Mouse (Mus musculus) heart, postnatal 4 days (tissue): ENCODE measurements around the gene Parpbp. TPM values are rescaled to one million over a fixed set of nuclear protein-coding genes. Genes with fewer than 3 reads are reported as not detected.

Experiments used
- DNase-seq: peaks from one replicate; pipeline ENCODE4 v3.0.0; 2021
- total RNA-seq, 2 experiments: library from RNA; stranded (reverse); gene quantifications; 2 replicates each; pipeline ENCODE4 v1.2.3; 2021

Gene Parpbp
- 10 to 100 TPM; 10.6 to 12.6 TPM for total RNA-seq

- DNase-seq: peak; percentile 93
Measured at GRCm38 (mm10) chr10:88146707-88147477, at the start of gene Parpbp, which contains the start of gene Nup37. Gene Parpbp (minus strand): TSS chr10:88146941. Gene Nup37 (plus strand): TSS chr10:88146992.

- DNase-seq: no peak
Measured at GRCm38 (mm10) chr10:88167438-88168077, 20.8 kb upstream of the Parpbp start.

- DNase-seq: no peak
Measured at GRCm38 (mm10) chr10:88166158-88166557, 19.4 kb upstream of the Parpbp start.

GRCm38 (mm10) chr10:88162676-88163075 is 15.9 kb upstream of the Parpbp start:
- no peak for DNase-seq

- DNase-seq: no peak
Measured at GRCm38 (mm10) chr10:88162096-88162495, 15.4 kb upstream of the Parpbp start.

GRCm38 (mm10) chr10:88151658-88152057 is 4.9 kb upstream of the Parpbp start:
- no peak for DNase-seq

GRCm38 (mm10) chr10:88150381-88150780 is 3.6 kb upstream of the Parpbp start:
- DNase-seq: no peak

GRCm38 (mm10) chr10:88146187-88146586 is 554 bp downstream of the Parpbp start:
- no peak for DNase-seq

- no peak for DNase-seq
Measured at GRCm38 (mm10) chr10:88135630-88136029, 11.1 kb downstream of the Parpbp start.

GRCm38 (mm10) chr10:88119721-88120120 is 27.0 kb downstream of the Parpbp start:
- DNase-seq: no peak

- DNase-seq: no peak
Measured at GRCm38 (mm10) chr10:88113290-88113689, 33.5 kb downstream of the Parpbp start.

- DNase-seq: no peak
Measured at GRCm38 (mm10) chr10:88106169-88106568, 40.6 kb downstream of the Parpbp start.

GRCm38 (mm10) chr10:88090772-88091171 is 56.0 kb downstream of the Parpbp start, which contains the start of gene Pmch:
Gene Pmch (plus strand): TSS chr10:88091072.
- no peak for DNase-seq

GRCm38 (mm10) chr10:88067377-88067776 is 79.4 kb downstream of the Parpbp start:
- DNase-seq: no peak

- no peak for DNase-seq
Measured at GRCm38 (mm10) chr10:88064872-88065271, 81.9 kb downstream of the Parpbp start.

- DNase-seq: no peak
Measured at GRCm38 (mm10) chr10:88063436-88063835, 83.3 kb downstream of the Parpbp start.

- no peak for DNase-seq
Measured at GRCm38 (mm10) chr10:88056950-88057649, 89.6 kb downstream of the Parpbp start.

- no peak for DNase-seq
Measured at GRCm38 (mm10) chr10:88054233-88054985, 92.3 kb downstream of the Parpbp start.

GRCm38 (mm10) chr10:88046098-88046771 is 100.5 kb downstream of the Parpbp start:
- DNase-seq: no peak

- no peak for DNase-seq
Measured at GRCm38 (mm10) chr10:88044297-88044696, 102.4 kb downstream of the Parpbp start.
